Mouse (Mus musculus) erythroid progenitor cell, adult 5-6 weeks (primary cell): ENCODE data around the gene Ear14. TPM values are rescaled to one million over a fixed set of nuclear protein-coding genes. Genes with fewer than 3 reads are reported as not detected.
"Not testable (repeated sequence)": the region's sequence is repeated elsewhere in the genome, so short reads cannot be mapped to it uniquely, and the experiment has no call there.

Experiments used
- ATAC-seq: replicated peaks from 2 replicates; pipeline ENCODE4 v1.8.0; 2016; ENCODE audit warnings: moderate number of reproducible peaks, mild to moderate bottlenecking, moderate TSS enrichment, inconsistent platforms; ENCODE audit not compliant: poor library complexity, low FRiP score, severe bottlenecking
- total RNA-seq, 2 experiments: library from RNA; stranded (forward) in 1 of 2; stranded (reverse) in 1 of 2; fragments of 150-400 nt in 1 of 2; fragments of 186-747, 209-891 nt in 1 of 2; gene quantifications; 2 replicates each; pipeline versions ENCODE4 v1.2.3 to v1.2.4; 2015 to 2017; ENCODE audit warnings: low replicate concordance in 2 of 2

Gene Ear14
- total RNA-seq, 2 experiments from 2014 or later = not detected

DNA sequence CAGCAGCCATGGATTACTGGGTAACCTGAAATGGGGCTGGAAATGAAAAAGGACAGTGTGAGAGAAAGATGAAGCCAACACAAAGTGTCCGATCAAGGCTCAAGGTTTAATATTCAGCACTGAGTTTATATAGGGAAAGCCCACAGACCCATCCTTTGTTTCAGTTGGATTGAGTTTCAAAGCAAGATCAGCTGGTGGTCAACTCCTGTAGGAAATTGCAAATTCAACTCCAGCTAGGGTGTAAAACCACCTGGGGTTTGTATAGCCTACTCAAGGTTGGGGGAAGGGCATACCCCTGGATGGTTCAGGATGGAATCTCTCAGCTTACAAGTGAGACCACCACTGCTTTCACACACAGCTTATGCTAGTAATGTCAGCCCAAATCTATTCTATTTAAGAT, 44.5 kb downstream of the Ear14 start:
- ATAC-seq = no peak

DNA sequence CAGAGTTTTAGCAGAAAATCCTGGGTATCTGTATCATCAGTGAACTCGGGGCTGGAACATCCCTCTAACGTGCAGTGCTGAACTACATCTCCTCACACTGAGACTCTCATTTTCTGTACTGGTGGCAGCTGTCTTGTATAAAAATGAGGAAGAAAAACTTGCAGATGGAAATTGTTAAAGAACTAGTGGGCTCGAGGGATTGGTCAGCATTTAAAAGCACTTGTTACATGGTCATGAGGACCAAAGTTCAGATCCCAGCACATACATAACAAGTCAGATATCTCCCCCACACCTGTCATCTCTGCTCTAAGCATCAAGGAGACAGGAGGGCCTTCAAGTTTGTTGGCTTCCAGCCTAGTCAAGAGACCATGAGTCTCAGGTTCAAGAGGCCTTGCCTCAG, 47.2 kb downstream of the Ear14 start:
- no peak for ATAC-seq

DNA sequence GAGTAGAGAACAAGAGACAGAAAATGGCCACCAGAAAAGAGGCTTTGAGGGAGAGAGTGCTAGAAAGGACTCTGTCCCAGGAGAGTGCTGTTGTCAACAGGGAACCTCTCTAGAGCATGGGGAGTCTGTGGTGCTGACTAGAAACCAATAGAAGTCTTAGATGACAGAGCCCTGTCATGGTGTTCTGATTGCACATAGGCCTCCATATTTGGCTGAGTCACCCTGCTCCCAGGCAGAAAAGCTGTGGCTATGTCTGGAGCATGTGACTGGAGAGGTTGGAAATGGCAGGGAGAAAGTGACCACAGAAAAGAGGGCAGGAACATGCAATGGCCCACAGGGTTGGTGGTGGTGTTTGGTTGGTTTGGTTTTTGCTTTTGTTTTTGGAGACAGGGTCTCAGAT, 49.0 kb downstream of the Ear14 start:
- not testable (repeated sequence) for ATAC-seq

DNA sequence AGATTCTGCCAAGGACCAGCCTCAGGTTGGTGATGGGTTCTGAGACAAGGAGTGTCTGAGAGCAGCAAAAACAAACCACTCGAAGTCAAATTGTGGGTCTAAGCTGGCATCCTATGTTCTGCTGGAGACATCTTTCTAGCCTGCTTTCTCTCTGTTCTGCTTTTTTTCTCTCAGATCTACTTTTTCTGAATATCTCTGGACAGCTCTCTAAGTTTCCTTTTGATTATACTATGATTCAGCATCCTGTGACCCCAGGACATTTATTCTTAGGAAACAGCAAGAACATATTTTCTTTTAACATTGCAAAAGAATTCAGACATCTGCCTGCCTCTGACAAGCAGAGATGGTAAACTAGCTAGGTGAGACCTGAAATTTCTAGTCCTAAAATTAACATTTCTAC, 50.4 kb downstream of the Ear14 start:
- no peak for ATAC-seq

Other genes starting within 250 kb of the Ear14 start
- 71.0 and 182 TPM in 2 replicates for gene Pnp2, start 247.4 kb upstream of the Ear14 start, total RNA-seq (2015; ENCODE audit: low replicate concordance)
- 38.7 and 45.7 TPM in 2 replicates for gene Pnp2, start 247.4 kb upstream of the Ear14 start, total RNA-seq (2017; ENCODE audit: low replicate concordance)
- gene Rnase10, start 195.6 kb upstream of the Ear14 start, total RNA-seq (2015; ENCODE audit: low replicate concordance) = not detected in 2 replicates
- gene Rnase10, start 195.6 kb upstream of the Ear14 start, total RNA-seq (2017; ENCODE audit: low replicate concordance) = not detected in 2 replicates
- not detected in 2 replicates for gene Rnase9, start 161.5 kb upstream of the Ear14 start, total RNA-seq (2015; ENCODE audit: low replicate concordance)
- gene Rnase9, start 161.5 kb upstream of the Ear14 start, total RNA-seq (2017; ENCODE audit: low replicate concordance) = not detected in 2 replicates
- not detected in 2 replicates for gene Rnase11, start 153.2 kb upstream of the Ear14 start, total RNA-seq (2015; ENCODE audit: low replicate concordance)
- gene Rnase11, start 153.2 kb upstream of the Ear14 start, total RNA-seq (2017; ENCODE audit: low replicate concordance) = not detected in 2 replicates
- gene Rnase12, start 145.7 kb upstream of the Ear14 start, total RNA-seq (2015; ENCODE audit: low replicate concordance) = 7.1 TPM in 1 of 2 replicates, not detected in the other
- gene Rnase12, start 145.7 kb upstream of the Ear14 start, total RNA-seq (2017; ENCODE audit: low replicate concordance) = 7.3 TPM in 1 of 2 replicates, not detected in the other
- gene Olfr750, start 129.0 kb upstream of the Ear14 start, total RNA-seq (2015; ENCODE audit: low replicate concordance) = not detected in 2 replicates
- not detected in 2 replicates for gene Olfr750, start 129.0 kb upstream of the Ear14 start, total RNA-seq (2017; ENCODE audit: low replicate concordance)
- gene Rnase4, start 112.3 kb upstream of the Ear14 start, total RNA-seq (2015; ENCODE audit: low replicate concordance) = 8.0 and 11.5 TPM in 2 replicates
- 6.4 and 10.3 TPM in 2 replicates for gene Rnase4, start 112.3 kb upstream of the Ear14 start, total RNA-seq (2017; ENCODE audit: low replicate concordance)
- 8.0 and 17.7 TPM in 2 replicates for gene Ang, start 112.2 kb upstream of the Ear14 start, total RNA-seq (2015; ENCODE audit: low replicate concordance)
- gene Ang, start 112.2 kb upstream of the Ear14 start, total RNA-seq (2017; ENCODE audit: low replicate concordance) = 2.2 TPM in 1 of 2 replicates, not detected in the other
- not detected in 2 replicates for gene Eddm3b, start 89.0 kb upstream of the Ear14 start, total RNA-seq (2015; ENCODE audit: low replicate concordance)
- not detected in 2 replicates for gene Eddm3b, start 89.0 kb upstream of the Ear14 start, total RNA-seq (2017; ENCODE audit: low replicate concordance)
- 10.5 and 25.6 TPM in 2 replicates for gene Rnase6, start 79.5 kb upstream of the Ear14 start, total RNA-seq (2015; ENCODE audit: low replicate concordance)
- 11.7 and 13.3 TPM in 2 replicates for gene Rnase6, start 79.5 kb upstream of the Ear14 start, total RNA-seq (2017; ENCODE audit: low replicate concordance)
- gene Rnase1, start 56.6 kb upstream of the Ear14 start, total RNA-seq (2015; ENCODE audit: low replicate concordance) = not detected in 2 replicates
- gene Rnase1, start 56.6 kb upstream of the Ear14 start, total RNA-seq (2017; ENCODE audit: low replicate concordance) = not detected in 2 replicates
- not detected in 2 replicates for gene Rnase2b, start 41.1 kb upstream of the Ear14 start, total RNA-seq (2015; ENCODE audit: low replicate concordance)
- gene Rnase2b, start 41.1 kb upstream of the Ear14 start, total RNA-seq (2017; ENCODE audit: low replicate concordance) = not detected in 2 replicates
- gene Ang2, start 4.2 kb upstream of the Ear14 start, total RNA-seq (2015; ENCODE audit: low replicate concordance) = not detected in 2 replicates
- not detected in 2 replicates for gene Ang2, start 4.2 kb upstream of the Ear14 start, total RNA-seq (2017; ENCODE audit: low replicate concordance)
- not detected in 2 replicates for gene Rnase2a, start 52.7 kb downstream of the Ear14 start, total RNA-seq (2015; ENCODE audit: low replicate concordance)
- not detected in 2 replicates for gene Rnase2a, start 52.7 kb downstream of the Ear14 start, total RNA-seq (2017; ENCODE audit: low replicate concordance)
- gene Gm7247, start 158.4 kb downstream of the Ear14 start, total RNA-seq (2015; ENCODE audit: low replicate concordance) = not detected in 2 replicates
- not detected in 2 replicates for gene Gm7247, start 158.4 kb downstream of the Ear14 start, total RNA-seq (2017; ENCODE audit: low replicate concordance)
- gene Vmn2r88, start 207.4 kb downstream of the Ear14 start, total RNA-seq (2015; ENCODE audit: low replicate concordance) = not detected in 2 replicates
- not detected in 2 replicates for gene Vmn2r88, start 207.4 kb downstream of the Ear14 start, total RNA-seq (2017; ENCODE audit: low replicate concordance)
- not detected in 2 replicates for gene Vmn2r89, start 248.5 kb downstream of the Ear14 start, total RNA-seq (2015; ENCODE audit: low replicate concordance)
- not detected in 2 replicates for gene Vmn2r89, start 248.5 kb downstream of the Ear14 start, total RNA-seq (2017; ENCODE audit: low replicate concordance)